Mouse (Mus musculus) lung, adult 2 months (tissue): Measurements from ENCODE around the gene Mrpl2. TPM values are rescaled to one million over a fixed set of nuclear protein-coding genes. Genes with fewer than 3 reads are reported as not detected.

Experiments
- DNase-seq: peaks from one replicate; pipeline ENCODE4 v3.0.0; 2022
- H3K4me1 ChIP-seq: fragments of 200-500 bp; 2 replicates; pipeline ENCODE4 v1.6.1; 2011; ENCODE audit warnings: low read length; ENCODE audit not compliant: control insufficient read depth, insufficient read depth
- H3K4me3 ChIP-seq: fragments of 200-500 bp; replicated peaks from 2 replicates; pipeline ENCODE3; 2011; ENCODE audit warnings: low read depth, mild to moderate bottlenecking, control low read depth, low read length; ENCODE audit errors: extremely low read depth
- CTCF ChIP-seq: fragments of 200-500 bp; IDR thresholded peaks from 2 replicates; pipeline ENCODE4 v1.5.1; 2011; ENCODE audit warnings: mild to moderate bottlenecking, low read length, control low read depth; ENCODE audit not compliant: insufficient read depth
- POLR2A ChIP-seq: fragments of 200-500 bp; IDR thresholded peaks from 2 replicates; pipeline ENCODE4 v1.6.1; 2011; ENCODE audit warnings: low read depth, mild to moderate bottlenecking, control low read depth, low read length, borderline replicate concordance; ENCODE audit errors: extremely low read depth
- WGBS: fragments of 180-500 bp; shearing (Covaris S2); methylation state at CpG from one replicate; pipeline ENCODE4 v1.1.7; 2018; 5-methylcytosine and 5-hydroxymethylcytosine counted together
- polyA plus RNA-seq: library from polyadenylated mRNA; depleted of rRNA; stranded (reverse); fragments of >200 nt; gene quantifications from 2 replicates; pipeline ENCODE4 v1.2.3, GENCODE M21; 2012

Gene Mrpl2
- polyA plus RNA-seq, 1 experiment: 52.1 TPM

DNA sequence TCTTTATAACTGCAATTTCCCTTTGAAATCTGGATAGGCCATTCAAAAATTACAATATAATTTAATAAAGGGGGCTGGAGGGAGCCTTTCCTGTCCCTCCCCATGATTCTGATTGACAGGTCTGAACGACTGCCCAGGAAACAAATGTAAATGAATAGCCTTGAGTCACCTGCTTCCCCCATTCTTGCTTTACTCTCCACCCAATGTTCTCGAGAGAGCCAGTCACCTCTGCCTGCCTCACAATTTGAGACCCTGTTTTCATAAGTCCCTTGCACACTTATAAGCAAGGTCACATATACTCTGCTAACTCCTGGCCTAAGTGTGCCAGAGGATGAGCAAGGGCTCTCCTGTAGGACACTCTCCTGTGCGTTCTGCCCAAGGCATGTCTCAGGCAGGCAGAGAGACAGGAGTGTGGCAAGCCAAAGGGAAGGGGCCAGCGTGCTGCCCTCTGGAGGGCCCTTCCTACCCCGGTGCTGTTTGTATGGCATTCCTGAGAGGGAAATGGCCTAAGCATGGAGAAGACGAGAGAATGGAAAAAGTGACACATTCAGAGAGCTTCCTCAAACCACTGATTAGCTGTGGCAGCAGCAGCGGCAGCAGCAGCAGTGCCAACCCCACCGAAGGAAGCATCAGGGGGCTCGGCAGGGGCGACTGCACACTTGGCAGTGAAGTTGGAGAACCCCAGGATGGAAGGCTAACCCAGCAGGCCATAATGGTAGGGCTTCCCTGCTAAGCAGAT is 22.0 kb upstream of the Mrpl2 start:
- no peak for TF ChIP-seq POLR2A
- no peak for TF ChIP-seq CTCF
- H3K4me3 ChIP-seq: no peak overlapping the region
- DNase-seq: no peak
- WGBS: 9% methylated on average over 10 of the region's 10 CpGs
- H3K4me1 ChIP-seq: peaks cover 19% of the 10 kb centered on the region

DNA sequence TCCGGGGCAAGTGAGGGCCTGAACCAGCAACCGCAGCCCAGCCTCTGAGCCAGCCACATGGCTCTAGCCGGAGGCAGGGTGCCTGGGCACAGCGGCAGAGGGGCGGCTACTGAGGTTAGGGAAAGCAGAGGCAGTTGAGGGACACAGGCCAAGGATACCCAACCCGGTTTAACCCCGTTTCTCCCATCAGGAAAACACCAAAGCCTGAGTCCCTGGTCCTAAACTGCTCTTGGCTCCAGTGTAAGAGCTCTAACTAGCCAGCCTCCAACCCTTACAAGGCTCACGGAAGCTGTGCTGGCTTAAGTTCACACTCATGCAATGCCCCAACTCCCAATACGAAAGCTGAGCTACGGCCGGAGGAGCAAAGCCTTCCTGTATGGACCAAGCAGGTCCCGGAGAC is 21.4 kb upstream of the Mrpl2 start:
- Histone ChIP-seq H3K4me3 (no peak overlapping the region), H3K4me1 (peaks cover 15% of the 10 kb centered on the region)
- TF ChIP-seq CTCF (no peak), POLR2A (no peak)
- DNase-seq: no peak
- 48% methylated on average over 12 of the region's 12 CpGs for WGBS

DNA sequence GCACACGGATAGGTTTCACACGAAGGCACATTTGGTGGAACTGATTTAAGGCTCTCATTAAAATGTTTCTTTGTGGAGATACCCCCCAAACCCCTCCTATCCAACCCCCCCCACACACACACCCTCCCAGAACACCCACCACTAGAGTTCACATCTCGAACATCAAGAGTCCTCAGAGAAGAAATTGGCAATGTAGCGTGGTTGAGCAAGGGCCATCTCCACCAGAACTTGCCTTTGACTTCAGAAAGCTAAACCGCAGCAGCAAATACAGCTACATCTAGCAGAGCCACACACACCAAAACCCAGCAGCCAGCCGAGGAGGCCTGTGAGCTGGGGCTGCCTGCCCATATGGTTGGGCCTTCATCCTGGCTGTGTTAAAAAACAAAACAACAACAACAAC is 18.6 kb upstream of the Mrpl2 start:
- DNase-seq: no peak
- H3K4me3 ChIP-seq: no peak overlapping the region
- TF ChIP-seq POLR2A: peak; percentile 19; the same call in 1 of the 2 replicates
- TF ChIP-seq CTCF: no peak
- WGBS: 57% methylated on average over 6 of the region's 6 CpGs
- peaks cover 9% of the 10 kb centered on the region for H3K4me1 ChIP-seq

DNA sequence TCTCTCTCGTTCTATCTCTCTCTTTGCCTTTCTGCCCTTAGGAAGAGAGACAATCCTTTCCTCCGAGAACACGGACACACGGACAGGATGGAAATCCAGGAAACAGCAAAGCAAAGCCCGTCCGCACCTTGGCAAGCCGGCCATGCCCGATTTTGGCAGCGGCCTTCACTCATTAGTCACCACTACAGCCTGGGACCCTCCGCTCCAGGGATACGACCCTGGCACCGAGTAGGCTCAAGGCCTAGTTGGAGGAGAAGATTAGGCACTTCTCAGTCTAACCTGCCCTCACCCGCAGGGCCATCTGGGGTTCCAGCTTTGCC is 17.6 kb upstream of the Mrpl2 start:
- no peak for DNase-seq
- TF ChIP-seq POLR2A: no peak
- no peak for TF ChIP-seq CTCF
- Histone ChIP-seq H3K4me1 (peaks cover 9% of the 10 kb centered on the region), H3K4me3 (peak overlapping the region; percentile 85)
- 2% methylated on average over 13 of the region's 13 CpGs for WGBS

DNA sequence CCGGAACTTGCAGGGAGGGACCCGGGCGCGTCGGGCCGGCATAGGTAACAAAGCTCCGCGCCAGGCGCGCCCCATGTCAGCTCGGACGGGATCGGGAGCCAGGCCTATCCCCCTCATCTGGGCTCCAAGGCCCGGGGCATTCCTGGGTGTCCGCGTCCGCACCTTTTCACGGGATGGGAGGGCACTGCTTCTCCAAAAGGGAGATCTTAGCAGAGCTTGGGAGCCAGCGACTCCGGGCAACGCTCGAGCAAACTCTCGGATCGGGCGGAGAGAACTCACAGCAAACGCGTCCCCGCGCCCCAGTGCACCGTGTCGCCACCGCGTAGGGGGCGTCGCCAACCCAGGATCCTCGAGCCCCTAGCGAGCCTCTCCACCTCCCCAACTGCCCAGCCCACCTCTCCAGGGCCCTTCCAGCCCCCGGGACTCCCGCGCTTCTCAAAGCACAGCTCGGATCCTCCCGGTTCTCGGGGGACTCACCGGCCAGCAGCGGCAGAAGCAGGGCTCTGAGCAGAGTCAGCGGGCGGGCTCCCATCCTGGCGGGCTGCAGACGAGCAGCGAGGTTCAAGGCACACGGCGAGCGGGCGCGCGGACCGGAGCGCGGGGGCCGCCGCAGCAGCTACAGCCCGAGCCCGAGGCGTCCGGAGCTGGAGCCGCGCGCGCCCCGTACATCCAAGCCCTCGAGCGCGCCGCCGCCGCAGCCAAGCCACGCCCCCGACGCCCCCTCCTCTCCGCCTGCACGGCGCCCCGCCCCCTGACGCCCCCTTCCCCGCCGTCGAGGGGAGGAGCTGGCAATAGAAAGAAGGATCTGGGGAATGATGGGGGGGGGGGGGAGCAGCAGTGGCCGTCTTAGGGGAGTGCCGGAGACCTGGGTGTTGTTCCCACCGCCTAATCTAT is 17.0 kb upstream of the Mrpl2 start, which contains the start of gene Ptk7:
Ptk7 (minus strand) TSS at position 714 of the 894 bp plus-strand sequence.
- H3K4me3 ChIP-seq: peak within 1 kb of the TSS; percentile 85
- 1% methylated on average over 60 of the region's 90 CpGs for WGBS
- peak; percentile 67 for DNase-seq
- H3K4me1 ChIP-seq: peaks cover 7% of the 10 kb centered on the region
- TF ChIP-seq POLR2A (no peak), CTCF (no peak)

DNA sequence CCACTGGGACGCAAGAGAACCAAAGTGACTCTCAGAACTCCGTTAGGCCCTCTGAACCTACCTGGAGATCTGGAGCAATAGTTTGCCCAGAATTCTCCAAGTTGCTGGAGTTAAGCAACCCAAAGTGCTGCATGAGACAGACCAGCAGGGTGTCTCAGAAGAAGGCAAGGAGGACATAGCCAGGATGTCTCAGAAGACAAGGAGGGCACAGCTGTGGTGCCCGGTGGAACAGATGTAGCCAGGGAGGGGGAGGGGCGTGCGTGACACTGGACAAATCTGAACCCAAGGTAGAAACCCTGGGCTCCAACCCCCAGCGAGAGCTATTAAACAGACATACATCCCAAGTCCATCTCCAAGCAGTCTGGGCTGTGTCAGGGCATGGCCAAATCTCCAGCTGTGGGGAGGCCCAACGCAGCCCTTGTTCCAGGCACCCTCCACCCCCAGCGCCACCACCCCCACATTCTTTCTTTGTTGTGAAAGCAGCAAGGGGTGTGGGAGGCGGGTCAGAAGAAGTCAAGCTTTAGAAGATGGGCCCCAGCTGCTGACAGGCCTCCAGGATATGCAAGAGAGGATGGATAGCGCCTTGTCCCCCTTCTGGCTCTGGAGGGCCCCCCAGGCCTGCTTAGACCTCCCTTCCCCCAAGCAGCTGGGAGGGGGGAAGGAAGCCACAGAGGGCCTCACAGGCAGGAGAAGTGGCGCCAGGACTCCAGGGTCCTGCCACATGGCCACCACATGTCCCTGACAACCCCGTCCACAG is 16.2 kb upstream of the Mrpl2 start:
- no peak for DNase-seq
- TF ChIP-seq CTCF: no peak
- peak; percentile 48; the same call in 1 of the 2 replicates for TF ChIP-seq POLR2A
- H3K4me1 ChIP-seq: 0 out of 2 replicates have a peak, but pooled peaks cover 2% of the 10 kb centered on the region
- H3K4me3 ChIP-seq: peak overlapping the region; percentile 85
- 26% methylated on average over 12 of the region's 12 CpGs for WGBS

DNA sequence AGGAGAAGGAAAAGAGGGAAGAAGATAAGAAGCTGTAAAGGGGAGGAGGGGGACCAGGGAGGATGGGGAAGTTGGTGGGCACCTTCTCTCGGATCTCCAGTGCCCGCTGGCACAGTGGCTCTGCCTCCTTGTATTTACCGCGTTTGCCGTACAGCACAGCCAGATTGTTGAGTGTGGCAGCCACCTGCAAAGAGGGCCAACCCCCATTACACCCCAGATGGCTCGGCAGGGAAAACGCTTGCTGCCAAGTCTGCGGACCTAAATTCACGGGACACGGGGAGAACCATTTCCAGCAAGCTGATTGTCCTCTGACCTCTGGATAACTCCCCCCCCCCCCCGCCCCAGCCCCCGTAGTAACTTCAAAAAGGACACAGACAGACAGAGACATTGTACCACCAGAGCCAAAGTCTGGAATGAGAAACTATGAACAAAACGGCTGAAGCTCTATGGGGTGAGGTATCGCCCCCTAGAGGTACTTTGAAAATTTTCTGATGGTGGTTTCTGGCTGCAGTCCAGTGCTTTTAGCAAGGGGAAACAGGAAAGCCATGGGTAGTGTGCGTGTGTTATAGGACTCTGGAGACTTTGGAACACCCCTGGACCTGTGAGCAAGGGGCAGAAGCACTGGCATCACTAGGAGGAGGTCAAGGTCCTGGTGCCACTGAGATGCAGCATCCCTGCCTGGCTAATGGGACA is 9.1 kb upstream of the Mrpl2 start:
- Histone ChIP-seq H3K4me3 (no peak overlapping the region), H3K4me1 (peaks cover 3% of the 10 kb centered on the region; the same call in 1 of the 2 replicates)
- 22% methylated on average over 15 of the region's 15 CpGs for WGBS
- DNase-seq: no peak
- TF ChIP-seq CTCF (peak; percentile 23), POLR2A (no peak)

DNA sequence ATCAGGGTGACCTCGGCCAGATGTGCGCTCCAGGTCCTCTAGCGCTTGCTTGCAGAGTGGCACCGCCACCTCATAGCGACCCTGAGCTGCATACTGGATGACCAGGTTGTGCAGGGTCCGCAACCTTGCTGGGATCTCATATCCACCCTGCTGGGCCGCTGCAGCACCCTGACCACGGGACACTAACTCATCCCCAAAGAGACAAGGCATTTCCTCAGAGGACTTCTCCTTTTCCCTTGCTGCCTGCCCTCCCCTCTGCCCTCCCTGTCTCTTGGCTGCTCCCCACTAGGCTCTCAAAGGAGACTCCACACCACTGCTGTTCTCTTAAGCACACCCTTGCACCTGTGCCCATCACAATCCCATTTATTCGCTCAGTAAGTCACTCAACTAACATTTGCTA is 6.1 kb upstream of the Mrpl2 start:
- TF ChIP-seq POLR2A (no peak), CTCF (no peak)
- Histone ChIP-seq H3K4me1 (peaks cover 9% of the 10 kb centered on the region), H3K4me3 (no peak overlapping the region)
- DNase-seq: no peak
- WGBS: 78% methylated on average over 9 of the region's 9 CpGs
